Mouse (Mus musculus) megakaryocyte, adult 5-6 weeks (primary cell): ENCODE measurements around the gene Prss57. TPM values are rescaled to one million over a fixed set of nuclear protein-coding genes. Genes with fewer than 3 reads are reported as not detected.
A peak's percentile ranks its signal among the peaks of the same experiment; 100 is the strongest.

ENCODE experiments used
- ATAC-seq: 2 replicates; pipeline ENCODE4 v1.8.0; 2016; ENCODE audit warnings: mild to moderate bottlenecking, inconsistent platforms; ENCODE audit not compliant: poor library complexity, severe bottlenecking
- total RNA-seq, 2 experiments: library from RNA; stranded (forward) in 1 of 2; stranded (reverse) in 1 of 2; fragments of 153-499, 151-499 nt in 1 of 2; fragments of 221-1000, 200-1000 nt in 1 of 2; gene quantifications; 2 replicates each; pipeline versions ENCODE4 v1.2.3 to v1.2.4; 2015 to 2017

The Prss57 gene
- total RNA-seq, 2 experiments from 2014 or later = 1.2 to 2.7 TPM

- ATAC-seq = no peak
Measured at GRCm38 (mm10) chr10:79783920-79784800, 6.6 kb downstream of the Prss57 start.

DNA sequence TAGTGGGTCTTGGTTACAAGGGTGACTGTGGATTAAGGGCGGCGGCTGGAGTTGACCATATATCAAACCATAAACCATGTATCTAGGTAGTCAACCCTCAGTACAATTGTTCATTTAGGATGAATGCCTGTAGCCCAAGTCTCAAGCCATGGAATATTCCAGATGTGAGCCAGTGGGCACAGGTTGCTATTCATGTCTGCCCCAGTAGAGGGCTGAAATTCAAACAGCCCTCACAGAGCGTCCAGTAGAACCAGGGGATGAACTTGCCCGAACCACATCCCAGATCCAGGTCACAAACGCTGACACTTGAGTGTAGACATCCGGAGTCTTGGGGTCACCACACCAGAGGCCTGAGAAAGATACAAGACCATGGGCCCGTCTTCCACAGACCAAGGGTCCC is 7.7 kb downstream of the Prss57 start:
- no peak for ATAC-seq

- ATAC-seq = no peak
Measured at GRCm38 (mm10) chr10:79781956-79782355, 8.8 kb downstream of the Prss57 start.

- ATAC-seq = no peak; the same call in 1 of the 2 replicates
Measured at GRCm38 (mm10) chr10:79781139-79781538, 9.6 kb downstream of the Prss57 start.

- ATAC-seq = peak; percentile 65
Measured at GRCm38 (mm10) chr10:79780664-79781015, 10.1 kb downstream of the Prss57 start.

DNA sequence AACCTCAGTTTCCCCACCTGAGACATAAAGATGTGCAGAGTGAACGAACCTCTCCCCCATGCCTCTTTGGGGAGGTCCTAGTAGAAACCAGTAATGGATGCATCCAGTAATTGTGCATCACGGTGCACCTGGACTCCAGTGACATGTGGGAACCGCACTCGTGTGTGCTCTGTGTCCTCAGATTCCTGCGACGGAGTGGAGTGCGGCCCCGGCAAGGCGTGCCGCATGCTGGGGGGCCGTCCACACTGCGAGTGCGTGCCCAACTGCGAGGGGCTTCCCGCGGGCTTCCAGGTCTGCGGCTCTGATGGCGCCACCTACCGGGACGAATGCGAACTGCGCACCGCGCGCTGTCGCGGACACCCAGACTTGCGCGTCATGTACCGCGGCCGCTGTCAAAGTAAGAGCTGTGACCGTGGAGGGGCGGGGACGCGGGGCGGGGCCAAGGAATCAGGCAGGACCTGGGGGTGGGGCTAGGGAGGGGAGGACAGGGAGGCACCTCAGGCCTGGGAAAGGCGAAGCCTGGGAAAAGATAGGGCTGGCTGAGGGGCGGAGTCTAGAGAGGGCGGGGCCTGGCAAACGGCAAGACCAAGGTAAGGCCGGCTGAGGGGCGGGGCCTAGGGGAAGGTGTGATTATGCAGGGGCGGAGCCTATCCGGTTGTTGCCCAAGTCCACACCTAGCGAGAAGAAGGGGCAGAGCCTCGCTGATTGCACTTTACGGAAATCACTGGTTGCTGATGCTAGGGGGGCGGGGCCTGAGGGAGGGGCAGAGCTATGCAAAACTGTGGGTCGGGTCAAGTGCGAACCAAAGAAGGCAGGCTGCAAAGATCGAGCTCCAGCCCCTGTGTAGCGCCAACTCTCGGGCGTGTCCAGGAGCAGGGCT is 10.7 kb downstream of the Prss57 start:
- ATAC-seq = peak; percentile 80

DNA sequence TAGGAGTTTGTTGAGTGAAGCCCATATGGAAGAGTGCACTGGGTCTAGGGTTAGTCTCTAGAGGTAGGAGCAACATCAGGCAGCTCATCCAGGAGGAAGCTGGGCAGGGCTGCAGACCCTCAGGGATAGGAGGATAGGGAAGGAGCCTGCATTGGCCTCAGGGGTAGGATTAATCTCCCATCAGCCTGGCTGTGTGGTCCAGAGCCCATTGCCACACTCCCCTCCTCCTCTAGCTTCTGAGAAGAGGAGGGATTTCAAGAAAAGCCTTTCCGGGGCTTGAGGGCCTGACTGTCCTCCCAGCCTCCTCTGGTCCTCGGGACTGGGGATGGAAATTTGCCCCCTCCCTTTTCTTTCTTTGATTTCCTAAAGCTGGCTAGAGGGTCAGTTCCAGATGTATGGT is 11.6 kb downstream of the Prss57 start:
- ATAC-seq = no peak

DNA sequence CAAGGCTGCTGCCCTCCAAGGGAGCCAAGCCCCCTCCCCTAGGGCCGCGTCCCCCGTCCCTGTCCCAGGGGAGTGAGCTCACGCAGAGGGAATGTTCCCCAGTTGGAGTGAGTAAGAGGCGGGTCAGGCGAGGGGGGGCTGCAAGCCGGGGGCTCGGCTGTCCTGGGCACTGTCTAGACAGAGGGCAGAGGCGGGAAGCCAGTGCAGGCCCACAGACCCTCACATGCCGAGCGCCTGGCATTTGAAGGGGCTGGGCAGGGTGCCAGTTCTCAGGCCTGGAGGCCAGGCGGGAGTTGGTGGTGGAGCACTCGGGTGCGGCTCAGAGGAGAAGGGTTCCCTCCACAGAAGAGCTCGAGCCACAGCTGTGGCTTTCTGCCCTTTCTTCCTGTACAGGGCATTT is 12.8 kb downstream of the Prss57 start:
- ATAC-seq = no peak

DNA sequence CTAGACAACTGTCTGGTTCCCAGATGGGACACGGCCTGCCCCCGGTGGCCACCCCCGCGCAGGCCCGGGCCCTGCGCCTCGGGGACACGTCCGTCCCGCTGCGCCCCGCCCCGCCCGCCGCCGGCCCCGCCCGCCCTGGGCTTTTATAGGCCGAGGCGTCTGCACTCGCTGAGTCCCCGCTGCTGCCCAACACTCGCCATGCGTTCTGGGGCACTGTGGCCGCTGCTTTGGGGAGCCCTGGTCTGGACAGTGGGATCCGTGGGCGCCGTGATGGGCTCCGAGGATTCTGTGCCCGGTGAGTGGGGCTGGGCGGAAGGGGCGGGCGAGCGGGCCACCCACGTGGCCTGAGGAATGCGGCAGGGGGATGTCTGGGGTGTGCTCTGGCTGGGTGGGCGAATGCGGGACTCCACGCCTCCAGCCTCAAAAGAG is 13.6 kb downstream of the Prss57 start, which contains the start of gene Fstl3:
Gene Fstl3 (plus strand): TSS at position 170 of the 429 bp plus-strand sequence.
- no peak for ATAC-seq

DNA sequence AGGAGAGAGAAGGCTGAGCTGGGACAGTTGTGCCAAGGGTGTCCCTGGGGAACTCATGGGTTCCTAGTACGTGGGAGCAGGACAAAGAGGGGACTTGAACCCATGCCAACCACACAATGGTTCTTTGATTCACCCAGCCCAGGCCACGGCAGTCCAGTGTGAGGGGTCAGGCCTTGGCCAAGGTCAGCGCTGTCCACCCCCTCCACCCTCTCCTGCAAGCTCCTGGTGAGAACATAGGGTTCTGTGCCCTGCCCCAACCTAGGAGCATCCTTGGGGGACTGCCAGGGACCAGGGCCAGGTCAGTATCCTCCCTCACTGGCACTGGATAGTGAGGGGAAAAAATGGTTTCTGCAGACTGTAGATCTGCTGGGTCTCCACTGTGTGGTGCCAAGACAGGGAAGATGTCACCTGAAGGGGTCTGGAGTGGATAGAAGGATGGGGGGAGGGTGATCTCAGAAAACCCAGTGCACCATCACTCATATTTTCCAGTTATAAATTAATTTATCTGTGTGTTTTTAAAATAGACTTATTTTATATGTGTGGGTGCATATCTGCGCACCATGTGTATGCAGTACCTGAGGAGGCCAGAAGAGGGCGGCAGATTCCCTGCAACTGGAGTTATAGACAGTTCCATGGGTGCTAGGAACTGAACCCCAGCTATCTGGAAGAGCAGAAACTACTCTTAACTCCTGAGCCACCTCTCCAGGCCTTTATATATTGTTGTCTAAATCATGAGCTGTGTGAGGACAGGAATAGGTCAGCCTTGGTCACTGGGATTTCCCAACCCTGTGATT is 16.1 kb downstream of the Prss57 start:
- ATAC-seq = no peak

DNA sequence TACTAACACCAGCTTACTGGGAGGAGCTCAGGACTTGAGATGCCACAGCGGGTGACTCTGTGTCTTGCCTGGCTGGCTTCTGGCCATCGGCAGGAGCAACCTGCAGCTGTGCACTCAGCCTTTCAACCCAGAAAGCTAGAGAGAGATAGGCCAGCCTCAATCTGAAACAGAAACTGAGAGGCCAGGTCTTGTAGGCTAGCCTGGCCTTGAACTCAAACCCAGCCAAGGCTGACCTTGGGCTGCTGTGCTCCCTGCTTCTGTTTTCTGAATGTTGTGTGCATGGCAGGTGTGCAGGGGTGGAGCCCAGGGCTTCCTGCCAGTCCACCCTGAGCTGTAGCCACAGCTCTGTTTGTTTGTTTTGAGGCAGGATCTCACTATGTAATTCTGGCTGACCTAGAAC is 17.6 kb downstream of the Prss57 start:
- ATAC-seq = no peak

- ATAC-seq = no peak
Measured at GRCm38 (mm10) chr10:79772320-79772719, 18.4 kb downstream of the Prss57 start.

DNA sequence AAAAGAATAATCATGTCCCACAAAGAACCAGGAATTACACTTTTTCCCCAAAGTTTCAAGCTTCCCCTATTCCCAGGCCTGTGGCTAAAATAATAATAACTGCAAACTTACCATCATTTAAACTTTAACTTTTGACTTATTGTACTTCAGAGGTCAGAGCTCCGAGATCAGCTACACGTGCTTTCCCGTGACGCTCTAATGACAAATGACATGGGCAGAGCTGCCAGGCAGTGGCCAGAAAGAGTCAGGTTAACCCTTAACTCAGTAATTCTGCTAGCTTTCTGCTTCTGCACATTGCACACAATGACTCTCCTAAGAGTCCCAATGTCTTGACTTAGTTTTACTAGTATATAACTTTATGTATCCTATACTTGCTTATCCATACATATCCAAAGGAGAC is 21.4 kb downstream of the Prss57 start:
- no peak for ATAC-seq

DNA sequence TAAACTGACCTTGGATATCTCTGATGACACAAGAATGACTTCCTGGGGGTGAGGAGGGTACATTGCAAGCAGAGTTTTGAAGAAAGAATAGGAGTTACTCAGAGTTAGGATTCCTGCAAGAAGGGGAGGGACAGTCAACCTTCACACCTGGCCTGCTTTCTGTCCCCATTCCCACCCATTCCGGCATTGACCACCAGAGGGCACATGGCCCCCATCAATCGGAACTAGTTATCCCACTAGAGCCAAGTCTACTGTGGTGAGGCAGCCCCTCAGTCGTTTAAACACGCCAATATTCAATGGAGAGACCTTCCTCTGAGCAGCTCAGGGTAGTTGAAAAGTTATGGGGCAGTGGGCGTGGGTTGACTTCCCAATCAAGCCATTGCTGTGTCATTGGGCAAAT is 22.4 kb downstream of the Prss57 start:
- 0 out of 2 replicates have a peak, but pooled peaks have one; percentile 23 for ATAC-seq

DNA sequence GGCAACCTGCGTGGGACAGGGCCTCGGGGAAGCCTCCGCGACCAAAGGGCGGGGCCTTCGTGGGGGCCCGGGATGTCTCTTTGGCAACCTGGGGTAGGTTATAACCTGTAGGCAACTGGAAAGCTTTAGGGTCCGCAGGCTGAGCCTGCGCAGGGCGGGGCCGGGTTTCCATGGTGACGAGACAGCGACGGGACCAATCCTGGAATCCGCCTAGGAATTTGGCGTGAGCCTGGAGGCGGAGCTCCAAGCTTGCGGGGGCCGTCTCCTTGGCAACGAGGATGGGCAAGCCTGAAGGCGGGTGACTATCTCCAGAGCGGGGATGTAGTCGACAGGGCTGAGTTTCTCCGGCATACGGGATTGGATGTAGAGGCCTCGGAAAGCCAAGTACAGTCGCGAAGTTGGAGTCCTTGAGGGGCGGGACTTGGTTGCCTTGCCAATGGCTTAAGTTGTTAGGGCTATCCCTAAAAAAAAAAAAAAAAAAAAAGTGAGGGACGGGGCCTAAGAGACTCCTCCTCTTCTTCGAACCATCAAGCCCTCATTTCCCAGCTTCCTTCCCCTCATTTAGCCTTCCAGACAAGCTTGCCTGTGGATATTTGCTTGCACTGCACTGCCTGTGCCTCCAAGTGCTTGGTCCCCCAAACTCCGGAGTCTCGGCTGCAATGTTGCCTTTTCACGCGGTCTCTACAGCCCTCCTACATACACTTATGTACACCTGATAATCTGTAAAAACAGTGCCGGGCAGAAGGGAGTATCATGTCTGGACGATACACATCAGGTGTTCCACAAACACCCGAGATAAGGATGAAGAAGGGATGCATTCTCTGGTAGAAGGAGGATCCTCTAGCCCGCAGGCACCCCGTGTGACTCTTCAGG is 23.2 kb downstream of the Prss57 start:
- ATAC-seq = peak; percentile 28

DNA sequence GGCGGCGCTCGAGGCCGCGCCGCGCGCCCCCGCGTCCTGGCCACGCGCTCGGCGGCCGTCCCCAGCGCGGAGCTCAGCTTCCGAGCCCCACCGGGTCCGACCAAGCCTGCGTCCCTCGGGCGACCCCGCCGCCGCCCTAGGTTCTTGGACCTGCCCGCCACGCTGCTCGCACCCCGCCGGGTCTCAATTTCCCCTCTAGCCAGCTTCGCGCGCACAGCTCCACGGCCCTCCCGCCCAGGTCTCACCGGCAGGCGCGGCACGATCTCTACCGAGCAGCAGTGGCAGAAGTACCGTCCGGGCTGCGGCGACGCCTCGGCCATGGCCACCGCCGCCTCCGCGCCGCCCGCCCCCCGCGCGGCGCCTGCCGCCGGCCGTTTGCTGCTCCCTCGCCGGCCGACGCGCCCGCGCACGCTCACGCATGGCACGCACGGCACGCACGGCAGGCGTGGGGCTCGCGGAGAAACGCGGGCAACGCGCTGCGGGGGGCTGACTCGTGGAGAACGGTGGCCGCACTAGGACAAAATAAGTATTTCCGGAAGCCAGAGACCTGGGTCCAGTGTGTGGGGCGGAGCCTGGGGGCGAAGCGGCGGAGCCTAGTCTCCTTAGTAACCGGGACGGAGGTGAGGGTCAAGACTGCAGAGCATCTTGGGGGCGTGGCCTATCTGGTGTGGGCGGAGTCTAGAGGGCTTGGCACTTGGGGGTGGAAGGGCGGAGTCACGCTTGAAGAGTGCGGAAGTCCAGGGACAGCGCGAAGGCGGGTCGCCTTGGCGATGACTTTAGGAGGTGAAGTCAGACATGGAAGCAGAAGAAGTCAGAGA is 24.0 kb downstream of the Prss57 start, which contains the start of gene Rnf126:
Gene Rnf126 (minus strand): TSS at position 445 of the 818 bp plus-strand sequence.
- ATAC-seq = peak; percentile 94

- ATAC-seq = no peak
Measured at GRCm38 (mm10) chr10:79766001-79766507, 24.7 kb downstream of the Prss57 start.

DNA sequence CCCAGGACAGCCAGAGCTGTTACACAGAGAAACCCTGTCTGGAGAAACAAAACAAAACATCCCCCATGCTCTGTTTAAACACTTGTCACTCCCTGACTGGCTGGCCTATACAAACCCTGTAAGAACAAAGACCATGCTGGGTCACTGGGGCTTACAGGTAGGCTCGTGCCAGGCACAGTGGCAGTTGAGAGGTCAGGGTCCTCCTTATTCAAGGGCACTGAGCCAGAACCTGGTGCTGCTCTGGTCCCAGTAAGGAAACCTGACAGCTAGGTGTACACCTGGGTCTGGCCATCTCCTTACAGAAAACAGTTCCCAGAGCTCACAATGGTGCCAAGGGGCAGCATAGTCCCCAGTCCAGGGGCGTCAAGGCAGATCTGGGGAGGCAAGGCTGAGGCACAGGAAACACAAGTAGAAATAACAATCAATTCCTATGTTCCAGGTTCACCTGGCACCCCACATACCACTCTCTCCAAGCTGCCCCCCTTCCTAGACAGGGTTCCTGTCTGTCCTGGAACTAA is 25.5 kb downstream of the Prss57 start:
- no peak for ATAC-seq
